Mouse (Mus musculus): Measurements from ENCODE around the gene Ifit3b.
"Not testable (repeated sequence)": the region's sequence is repeated elsewhere in the genome, so short reads cannot be mapped to it uniquely, and the experiment has no call there.

The Ifit3b gene

GRCm38 (mm10) chr19:34607237-34608051, at the start of gene Ifit3b:
TSS of gene Ifit3b (plus strand) at chr19:34607970.
- DNase-seq (ENCODE audit: low spot score), result not testable (repeated sequence)

DNA sequence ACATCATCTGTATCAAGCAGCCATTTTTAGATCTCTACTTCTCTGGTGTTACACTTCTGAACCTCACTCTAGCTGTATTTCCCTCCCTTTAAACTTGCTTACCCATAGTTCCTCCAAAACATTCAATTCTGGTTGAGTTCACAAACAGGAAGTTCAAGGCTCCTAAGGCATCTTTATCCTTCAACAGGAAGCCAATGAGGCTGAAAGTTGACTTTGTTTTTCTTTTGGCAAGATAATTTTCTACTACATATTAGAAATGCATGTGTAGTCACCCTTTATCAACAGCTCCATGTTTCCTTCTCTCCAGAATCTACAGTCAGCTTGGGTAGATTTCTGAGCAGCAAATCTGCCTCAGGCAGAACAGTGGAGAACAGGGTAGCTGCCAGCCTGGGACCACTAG, 45.2 kb upstream of the Ifit3b start:
- DNase-seq (ENCODE audit: low spot score), result no peak

- DNase-seq (ENCODE audit: low spot score), result no peak
Observed at GRCm38 (mm10) chr19:34566178-34566784, 41.5 kb upstream of the Ifit3b start.

- DNase-seq (ENCODE audit: low spot score), result no peak
Observed at GRCm38 (mm10) chr19:34568988-34569895, 38.5 kb upstream of the Ifit3b start.

- no peak for DNase-seq (ENCODE audit: low spot score)
Observed at GRCm38 (mm10) chr19:34569896-34570476, 37.8 kb upstream of the Ifit3b start.

GRCm38 (mm10) chr19:34571080-34571479, 36.7 kb upstream of the Ifit3b start:
- DNase-seq (ENCODE audit: low spot score), result no peak

DNA sequence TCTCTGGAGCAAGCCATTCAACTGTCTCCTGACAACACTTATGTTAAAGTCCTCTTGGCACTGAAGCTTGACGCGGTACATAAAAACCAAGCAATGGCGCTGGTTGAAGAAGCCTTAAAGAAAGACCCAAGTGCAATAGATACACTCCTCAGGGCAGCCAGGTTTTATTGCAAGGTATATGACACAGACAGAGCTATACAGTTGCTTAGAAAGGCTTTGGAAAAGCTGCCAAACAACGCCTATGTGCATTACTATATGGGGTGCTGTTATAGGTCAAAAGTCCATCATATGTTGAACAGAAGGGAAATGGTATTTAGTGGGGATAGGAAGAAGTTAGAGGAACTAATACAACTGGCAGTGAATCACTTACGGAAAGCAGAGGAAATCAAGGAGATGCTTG, 34.1 kb upstream of the Ifit3b start:
- DNase-seq (ENCODE audit: low spot score), result no peak

- DNase-seq (ENCODE audit: low spot score), result no peak
Observed at GRCm38 (mm10) chr19:34577121-34577520, 30.6 kb upstream of the Ifit3b start.

GRCm38 (mm10) chr19:34582696-34583095, 25.1 kb upstream of the Ifit3b start:
- DNase-seq (ENCODE audit: low spot score), result not testable (repeated sequence)

DNA sequence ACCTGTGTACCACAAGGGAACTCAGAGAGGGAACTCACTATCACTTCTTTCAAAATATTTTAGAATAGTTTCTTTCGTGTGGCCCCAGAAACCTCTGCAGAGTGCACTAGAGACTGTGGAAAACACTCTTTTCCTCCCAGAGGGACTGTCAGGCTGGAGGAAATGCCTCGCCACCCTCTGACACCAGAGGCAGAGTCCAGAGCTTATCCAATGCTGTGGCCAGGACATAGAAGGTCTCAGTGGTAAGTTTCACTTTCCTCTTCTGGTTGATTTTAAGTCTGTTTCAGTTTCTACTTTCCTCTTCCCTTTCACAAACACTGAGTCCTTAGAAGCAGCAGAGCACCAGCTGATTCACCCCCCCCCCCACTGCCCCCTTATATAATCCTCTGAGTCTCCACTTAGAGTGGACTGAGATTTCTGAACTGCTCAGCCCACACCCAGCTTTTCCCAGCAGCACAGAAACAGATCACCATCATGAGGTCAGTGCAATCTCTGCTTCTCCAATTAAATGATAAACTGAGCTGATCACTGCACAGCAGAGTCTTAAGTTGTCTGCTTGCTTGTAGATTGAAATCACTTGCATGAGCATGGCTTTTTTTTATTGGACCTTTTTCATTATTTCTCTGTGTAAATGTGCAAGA, 24.5 kb upstream of the Ifit3b start, which contains the start of gene Ifit3:
TSS of gene Ifit3 (plus strand) at position 406 of the 641 bp plus-strand sequence.
- DNase-seq (ENCODE audit: low spot score), result not testable (repeated sequence)

DNA sequence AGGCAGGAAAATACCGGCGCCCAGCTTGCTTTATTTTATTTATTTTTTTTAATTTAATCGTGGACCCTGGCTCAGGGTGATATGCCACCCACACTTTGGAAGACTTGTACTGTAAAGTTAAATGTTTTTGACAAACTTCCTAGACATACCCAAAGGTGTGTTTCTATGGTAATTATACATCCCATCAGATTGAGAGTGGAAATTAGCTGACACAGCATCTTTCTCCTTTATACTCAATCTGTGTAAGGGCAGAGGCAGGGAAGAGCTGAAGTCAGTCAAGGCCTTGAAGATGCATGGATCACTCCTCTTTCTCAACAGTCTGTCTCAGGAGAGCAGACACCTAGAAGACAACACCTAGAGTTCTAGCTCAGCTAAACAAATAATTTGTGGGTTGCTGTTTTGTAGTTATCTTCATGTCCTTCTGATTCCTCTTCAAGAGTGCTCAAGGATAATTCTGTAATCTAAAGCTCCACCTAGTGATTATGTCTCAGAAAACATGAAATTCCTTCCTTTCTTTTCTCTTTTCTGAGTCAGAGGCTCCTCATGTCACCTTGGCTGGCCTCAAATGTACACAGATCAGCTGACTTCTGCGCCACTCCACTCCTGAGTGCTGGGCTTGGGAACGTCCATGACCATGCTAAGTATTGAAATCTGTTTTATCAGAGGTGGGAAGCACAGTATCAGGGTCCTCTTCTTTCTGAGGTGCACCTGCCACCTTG, 21.9 kb upstream of the Ifit3b start:
- not testable (repeated sequence) for DNase-seq (ENCODE audit: low spot score)

DNA sequence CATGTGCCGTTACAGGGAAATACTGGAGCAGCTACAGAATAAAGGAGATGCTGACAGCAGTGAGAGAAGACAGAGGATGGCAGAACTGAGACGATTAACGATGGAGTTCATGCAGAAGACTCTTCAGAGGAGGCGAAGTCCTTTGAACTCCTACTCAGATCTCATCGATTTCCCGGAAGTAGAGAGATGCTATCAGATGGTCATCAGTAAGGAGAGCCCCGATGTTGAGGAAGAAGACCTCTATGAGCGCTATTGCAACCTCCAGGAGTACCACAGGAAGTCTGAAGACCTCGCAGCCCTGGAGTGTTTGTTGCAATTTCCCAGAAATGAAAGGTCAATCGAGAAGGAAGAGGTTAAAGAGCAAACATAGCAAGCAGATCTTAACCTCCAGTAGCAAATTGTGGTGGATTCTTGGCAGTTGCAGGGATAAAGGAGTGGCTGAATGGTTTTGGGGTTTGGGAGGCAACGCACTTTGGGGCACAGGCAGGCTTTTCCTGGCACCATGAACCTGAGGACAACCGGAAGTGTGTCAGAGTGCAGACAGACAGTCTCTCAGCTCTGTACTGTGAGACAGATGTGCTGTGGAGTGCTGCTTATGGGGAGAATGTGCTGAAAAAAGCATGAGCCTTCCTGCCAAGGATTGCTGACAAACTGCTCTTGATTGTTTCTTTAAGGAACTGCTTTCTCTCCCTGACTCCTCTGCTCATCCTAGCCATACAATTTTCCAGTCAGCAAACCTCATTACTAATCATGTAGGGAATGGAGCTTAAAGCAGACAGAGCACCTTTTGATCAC, 19.7 kb upstream of the Ifit3b start:
- DNase-seq (ENCODE audit: low spot score), result not testable (repeated sequence)

DNA sequence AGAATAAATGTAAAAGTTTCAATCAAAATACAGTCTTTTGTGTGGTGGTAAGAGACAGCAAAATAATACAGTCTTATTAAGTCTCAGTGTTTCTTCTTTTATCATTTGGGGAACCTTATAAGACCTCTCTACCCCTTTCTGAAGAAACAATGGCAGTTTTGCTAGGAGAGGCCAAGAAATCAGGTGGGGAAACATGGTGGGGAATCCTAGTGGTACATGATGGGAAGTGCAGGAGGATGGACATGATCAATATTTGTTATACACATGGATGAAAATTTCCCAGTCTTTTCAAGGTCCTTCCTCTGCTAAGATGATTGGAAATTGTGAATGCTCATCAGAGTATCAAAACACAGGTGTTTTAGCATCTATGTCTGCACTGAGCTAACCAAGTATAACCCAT, 18.8 kb upstream of the Ifit3b start:
- DNase-seq (ENCODE audit: low spot score), result no peak

DNA sequence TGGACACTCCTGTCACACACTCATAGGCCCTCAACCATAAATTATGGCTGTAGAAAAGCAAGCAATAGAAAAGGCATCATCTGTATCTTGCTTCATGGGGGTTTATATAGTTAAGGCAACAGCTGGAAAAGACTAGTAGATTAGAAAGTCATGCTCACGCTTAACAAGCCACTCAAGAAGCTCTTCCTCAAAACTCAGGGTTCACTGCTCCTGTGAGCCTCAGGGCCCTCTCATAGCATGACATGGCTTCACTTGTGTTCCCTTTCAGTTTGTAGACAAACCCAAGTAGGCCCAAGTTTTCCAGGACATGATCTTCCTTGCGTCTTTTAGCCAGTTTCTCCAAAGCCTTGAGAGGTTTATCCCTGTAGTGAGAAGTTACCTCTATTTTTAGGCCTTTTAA, 14.3 kb upstream of the Ifit3b start:
- no peak for DNase-seq (ENCODE audit: low spot score)

DNA sequence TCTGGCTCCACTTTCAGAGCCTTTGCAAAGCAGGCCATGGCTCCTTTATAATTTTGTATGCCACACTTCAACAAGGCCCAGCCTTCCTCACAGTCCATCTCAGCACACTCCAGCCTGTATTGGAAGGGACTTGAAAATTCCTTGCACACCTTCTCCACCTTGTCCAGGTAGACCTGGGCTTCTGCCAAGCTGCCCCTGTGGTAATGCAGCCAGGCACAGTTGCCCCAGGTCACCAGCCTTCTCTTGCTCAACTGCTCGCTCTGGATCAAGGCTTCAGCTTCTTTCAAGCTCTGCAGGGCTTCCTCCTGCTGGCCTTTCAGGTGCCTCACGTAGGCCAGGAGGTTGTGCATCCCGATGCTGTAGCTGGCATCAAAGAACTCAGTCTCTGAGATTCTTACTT, 13.2 kb upstream of the Ifit3b start:
- not testable (repeated sequence) for DNase-seq (ENCODE audit: low spot score)

- DNase-seq (ENCODE audit: low spot score), result no peak
Observed at GRCm38 (mm10) chr19:34596811-34597210, 11.0 kb upstream of the Ifit3b start.

DNA sequence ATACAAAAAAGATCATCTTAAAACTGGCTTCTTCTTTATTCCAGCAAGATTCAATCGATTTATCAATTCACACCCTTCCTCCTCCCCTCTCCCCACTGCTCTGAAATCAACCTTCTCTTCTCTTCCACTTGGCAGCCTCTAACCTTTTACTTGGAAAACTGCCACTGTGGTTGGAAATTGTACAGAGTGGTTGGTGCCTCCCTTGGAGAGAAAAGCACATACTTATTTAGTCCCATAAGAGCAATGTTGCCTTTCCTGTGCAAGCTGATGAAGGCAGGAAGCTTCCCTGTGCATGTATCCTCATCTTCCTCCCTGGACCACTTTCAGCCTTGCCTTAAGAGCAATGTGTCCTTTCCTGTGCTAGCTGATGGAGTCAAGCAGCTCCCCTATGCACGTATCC, 9.4 kb upstream of the Ifit3b start:
- no peak for DNase-seq (ENCODE audit: low spot score)

- DNase-seq (ENCODE audit: low spot score), result not testable (repeated sequence)
Observed at GRCm38 (mm10) chr19:34599250-34599649, 8.5 kb upstream of the Ifit3b start.

DNA sequence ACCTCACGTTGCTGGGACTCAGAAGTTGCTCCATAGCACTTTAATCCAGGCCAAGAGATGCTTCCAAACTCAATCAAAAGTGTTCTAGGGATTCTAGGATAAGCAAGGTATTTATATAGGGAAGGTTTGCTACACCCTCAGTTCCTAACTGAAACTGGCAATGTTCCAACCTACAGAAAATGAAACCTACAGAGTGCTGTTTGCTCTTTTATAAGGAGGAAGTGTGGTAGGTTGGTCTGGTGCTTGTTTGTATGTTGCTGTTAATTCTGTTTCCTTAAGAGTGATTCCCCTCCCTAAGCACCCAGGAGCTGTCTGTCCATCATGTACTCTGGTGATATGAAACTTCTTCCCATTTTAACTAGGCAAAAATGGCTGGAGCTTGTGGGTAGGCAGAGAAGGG, 5.9 kb upstream of the Ifit3b start, which contains the start of gene Ifit1bl1:
TSS of gene Ifit1bl1 (minus strand) at position 69 of the 400 bp plus-strand sequence.
- DNase-seq (ENCODE audit: low spot score), result not testable (repeated sequence)

DNA sequence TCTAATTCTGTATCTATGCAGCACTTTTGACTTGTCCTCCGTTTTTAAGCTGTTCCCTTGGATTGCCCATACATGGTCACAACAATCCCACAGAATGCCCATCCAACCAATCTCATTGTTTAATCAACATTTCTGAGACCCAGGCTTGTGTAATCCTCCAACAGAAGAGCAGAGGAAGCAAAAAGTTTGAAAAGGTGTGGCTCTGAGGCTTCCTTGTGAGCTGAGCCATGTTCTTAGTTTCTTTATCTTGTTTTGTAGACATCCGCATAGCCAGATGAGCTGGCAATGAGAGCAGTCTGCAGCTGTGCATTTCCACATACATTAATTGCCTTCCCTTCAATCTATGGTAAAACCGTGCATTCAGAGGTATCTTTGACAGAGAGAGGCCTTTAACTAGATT, 2.3 kb upstream of the Ifit3b start:
- no peak for DNase-seq (ENCODE audit: low spot score)
